Comparison of ENCODE assay signal across 11 mouse cellular contexts in the genomic region with DNA sequence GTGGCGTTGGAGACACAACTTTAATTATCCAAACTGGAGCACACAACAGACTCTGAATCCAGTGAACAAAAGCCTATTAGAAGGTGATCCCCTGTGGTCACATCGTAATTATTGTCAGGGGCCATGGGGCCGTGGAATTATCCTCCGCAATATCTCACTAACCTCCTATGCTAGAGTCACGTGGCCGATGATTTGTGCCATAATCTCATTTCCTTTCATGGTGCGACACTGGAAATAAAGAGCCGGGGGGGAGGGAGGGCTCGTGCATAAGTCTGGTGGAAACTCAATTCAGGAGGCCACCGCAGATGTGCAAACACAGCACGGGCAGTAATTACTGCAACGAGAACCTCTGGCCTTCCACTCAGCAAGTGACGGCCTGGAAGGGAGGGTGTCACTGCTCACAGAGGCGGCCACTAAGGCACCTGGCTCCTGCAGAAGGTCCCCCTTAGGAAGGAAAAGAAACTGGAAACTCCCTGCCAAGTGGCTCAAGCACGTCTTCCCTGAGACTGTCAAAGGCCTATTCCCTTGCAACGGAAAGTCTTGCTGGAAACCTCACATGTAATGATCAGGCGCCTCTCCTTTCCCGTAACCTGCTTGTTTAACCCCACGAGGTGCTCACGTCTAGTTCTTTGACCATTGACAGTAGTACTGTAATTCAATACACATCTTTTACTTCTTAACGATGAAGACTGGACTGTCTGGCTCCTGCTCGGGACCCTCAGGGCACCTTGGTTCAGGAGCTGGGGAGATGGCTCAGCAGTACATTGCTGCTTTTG.
DNase-seq lines count a peak whose midpoint lies in the region; ATAC-seq and TF ChIP-seq lines count a peak whose summit lies in the region.
"Had no signal": no experiment of that assay in that cellular context is flagged by ENCODE, and none has a peak within 500 bp of the region (broad histone marks: within the 10 kb centered on the region; RNA-seq: fewer than 3 reads in every experiment).

No protein-coding gene starts in this region.

- WGBS in kidney, embryonic 14.5 days, result 13% methylated on average over 22 of the region's 22 CpGs
- WGBS in forebrain, embryonic 11.5 days, result 22% methylated on average over 22 of the region's 22 CpGs
- WGBS in intestine, postnatal 0 days, result 39% methylated on average over 22 of the region's 22 CpGs
- WGBS in neural tube, embryonic 12.5 days, result 24% methylated on average over 22 of the region's 22 CpGs

- no peaks in the 10 kb centered on the region for H3K9me3 ChIP-seq in kidney, embryonic 14.5 days (ENCODE audit: control insufficient read depth, low read length)
- no peaks in the 10 kb centered on the region for H3K9me3 ChIP-seq in forebrain, embryonic 11.5 days (ENCODE audit: control insufficient read depth, low read length)
- no peaks in the 10 kb centered on the region for H3K9me3 ChIP-seq in intestine, postnatal 0 days (ENCODE audit: control insufficient read depth)
- H3K9me3 ChIP-seq in neural tube, embryonic 12.5 days, result no peaks in the 10 kb centered on the region
- H3K9me3 ChIP-seq: liver, embryonic 15.5 days had no signal

- H3K4me2 ChIP-seq in kidney, embryonic 14.5 days (replicated peaks; ENCODE audit: low read depth, low read length), result peak overlapping the region; percentile 6; the same call in 1 of the 2 replicates
- H3K4me2 ChIP-seq in forebrain, embryonic 11.5 days (ENCODE audit: low read depth, low read length, severe bottlenecking), result peak overlapping the region; percentile 9; the same call in 1 of the 2 replicates
- peak overlapping the region; percentile 37 for H3K4me2 ChIP-seq in intestine, postnatal 0 days (replicated peaks; ENCODE audit: low read depth)
- H3K4me2 ChIP-seq in neural tube, embryonic 12.5 days (replicated peaks), result peak overlapping the region; percentile 57
- H3K4me2 ChIP-seq: liver, embryonic 15.5 days had no signal

- no peak overlapping the region for H3K27ac ChIP-seq in kidney, embryonic 14.5 days (ENCODE audit: low read depth, low read length)
- H3K27ac ChIP-seq in forebrain, embryonic 11.5 days (ENCODE audit: low read depth, low read length), result peak overlapping the region; percentile 65; the same call in 1 of the 2 replicates
- H3K27ac ChIP-seq in intestine, postnatal 0 days (ENCODE audit: low read depth, low read length), result no peak overlapping the region
- H3K27ac ChIP-seq in neural tube, embryonic 12.5 days, result peak overlapping the region; percentile 53; the same call in 1 of the 2 replicates
- H3K27ac ChIP-seq: liver, embryonic 15.5 days had no signal

- no peak overlapping the region for H3K9ac ChIP-seq in kidney, embryonic 14.5 days (ENCODE audit: low read depth, low read length)
- H3K9ac ChIP-seq in forebrain, embryonic 11.5 days (ENCODE audit: low read length), result no peak overlapping the region
- no peak overlapping the region for H3K9ac ChIP-seq in intestine, postnatal 0 days (ENCODE audit: low read depth, low read length)
- H3K9ac ChIP-seq in neural tube, embryonic 12.5 days, result no peak overlapping the region
- H3K9ac ChIP-seq: liver, embryonic 15.5 days had no signal

- TF ChIP-seq CTCF in intestine, postnatal 0 days (IDR thresholded peaks at IDR 0.05; ENCODE audit: low read depth), result no peak

- H3K4me1 ChIP-seq in kidney, embryonic 14.5 days (ENCODE audit: control insufficient read depth, insufficient read depth, low read length), result peaks cover 12% of the 10 kb centered on the region; the same call in 1 of the 2 replicates
- peaks cover 8% of the 10 kb centered on the region; the same call in 1 of the 2 replicates for H3K4me1 ChIP-seq in forebrain, embryonic 11.5 days (replicated peaks; ENCODE audit: control insufficient read depth, insufficient read depth, low read length)
- no peaks in the 10 kb centered on the region for H3K4me1 ChIP-seq in intestine, postnatal 0 days (replicated peaks; ENCODE audit: control insufficient read depth, insufficient read depth, low read length)
- peaks cover 43% of the 10 kb centered on the region for H3K4me1 ChIP-seq in neural tube, embryonic 12.5 days
- H3K4me1 ChIP-seq: liver, embryonic 15.5 days had no signal

- ATAC-seq in kidney, embryonic 14.5 days (ENCODE audit: low FRiP score, low TSS enrichment), result peak; percentile 26; the same call in 1 of the 2 replicates
- peak; percentile 76 for ATAC-seq in forebrain, embryonic 11.5 days (replicated peaks; ENCODE audit: low FRiP score)
- no peak for ATAC-seq in intestine, postnatal 0 days
- peak; percentile 53 for ATAC-seq in neural tube, embryonic 12.5 days (ENCODE audit: low FRiP score, low read depth)
- no peak for ATAC-seq in megakaryocyte-erythroid progenitor cell, adult 5-6 weeks (replicated peaks; ENCODE audit: low FRiP score, low TSS enrichment, poor library complexity, severe bottlenecking)
- ATAC-seq: inflammation-experienced regulatory T-cells, adult 6 months had no signal

- no peak for DNase-seq in kidney, adult 8-10 months
- DNase-seq in forebrain, embryonic 11.5 days (ENCODE audit: low spot score), result peak; percentile 66
- no peak for DNase-seq in ovary, adult 18-20 months (ENCODE audit: low spot score)
- no peak for DNase-seq in T-cell, adult 2 months (ENCODE audit: low spot score)
- DNase-seq: cerebellum, postnatal 10 days had no signal

- no peaks in the 10 kb centered on the region; the same call in 1 of the 2 replicates for H3K27me3 ChIP-seq in kidney, embryonic 14.5 days (ENCODE audit: control insufficient read depth, insufficient read depth, low read length)
- H3K27me3 ChIP-seq in forebrain, embryonic 11.5 days (ENCODE audit: control insufficient read depth, insufficient read depth, low read length), result no peaks in the 10 kb centered on the region
- H3K27me3 ChIP-seq in intestine, postnatal 0 days (replicated peaks; ENCODE audit: control insufficient read depth, insufficient read depth, low read length), result no peaks in the 10 kb centered on the region
- H3K27me3 ChIP-seq in neural tube, embryonic 12.5 days (replicated peaks), result no peaks in the 10 kb centered on the region

- H3K36me3 ChIP-seq in kidney, embryonic 14.5 days (ENCODE audit: control insufficient read depth, insufficient read depth, low read length), result no peaks in the 10 kb centered on the region
- no peaks in the 10 kb centered on the region for H3K36me3 ChIP-seq in forebrain, embryonic 11.5 days (ENCODE audit: control insufficient read depth, insufficient read depth, low read length)
- no peaks in the 10 kb centered on the region for H3K36me3 ChIP-seq in intestine, postnatal 0 days (ENCODE audit: control insufficient read depth, insufficient read depth)
- no peaks in the 10 kb centered on the region for H3K36me3 ChIP-seq in neural tube, embryonic 12.5 days
- H3K36me3 ChIP-seq: liver, embryonic 15.5 days had no signal

- no peak overlapping the region for H3K4me3 ChIP-seq in kidney, embryonic 14.5 days (ENCODE audit: low read length)
- no peak overlapping the region for H3K4me3 ChIP-seq in forebrain, embryonic 11.5 days (ENCODE audit: low read depth, low read length)
- no peak overlapping the region for H3K4me3 ChIP-seq in intestine, postnatal 0 days (ENCODE audit: low read depth, low read length)
- no peak overlapping the region for H3K4me3 ChIP-seq in neural tube, embryonic 12.5 days
- H3K4me3 ChIP-seq: liver, embryonic 15.5 days had no signal

Comparison
In these comparisons a context has a peak if more than half of its experiments do, and no peak if none do; other contexts are left out.
1. ATAC-seq: peak in kidney, embryonic 14.5 days (single experiment), forebrain, embryonic 11.5 days (single experiment) and neural tube, embryonic 12.5 days (single experiment); none in intestine, postnatal 0 days (single experiment) and megakaryocyte-erythroid progenitor cell, adult 5-6 weeks (single experiment).
2. H3K27ac ChIP-seq: peak in forebrain, embryonic 11.5 days (single experiment) and neural tube, embryonic 12.5 days (single experiment); none in kidney, embryonic 14.5 days (single experiment) and intestine, postnatal 0 days (single experiment).
3. H3K4me2 ChIP-seq: peak in every context shown above with its lines; median percentile 57 in neural tube, embryonic 12.5 days; 37 in intestine, postnatal 0 days; 9 in forebrain, embryonic 11.5 days; 6 in kidney, embryonic 14.5 days.